Mouse (Mus musculus) neural tube, embryonic 14.5 days (tissue): ENCODE results near the gene Casc3. TPM values are rescaled to one million over a fixed set of nuclear protein-coding genes. Genes with fewer than 3 reads are reported as not detected.
"Not testable (repeated sequence)": the region's sequence is repeated elsewhere in the genome, so short reads cannot be mapped to it uniquely, and the experiment has no call there.

Source experiments
- ATAC-seq: fragments of 200-750 bp; cut with Nextera tagmentation; 2 replicates; pipeline ENCODE4 v1.8.0; 2017; ENCODE audit warnings: low read depth, mild to moderate bottlenecking, moderate TSS enrichment, moderate library complexity
- H3K27ac ChIP-seq: fragments of 300-500 bp; sonication (generic); 2 replicates; pipeline ENCODE4 v1.5.1; 2014; ENCODE audit warnings: low read depth, mild to moderate bottlenecking, control low read depth, low read length, moderate library complexity, mixed read lengths
- H3K27me3 ChIP-seq: fragments of 300-500 bp; sonication (generic); 2 replicates; pipeline ENCODE4 v1.6.1; 2014; ENCODE audit warnings: low read length; ENCODE audit not compliant: control insufficient read depth, insufficient read depth
- H3K36me3 ChIP-seq: fragments of 300-500 bp; sonication (generic); 2 replicates; pipeline ENCODE4 v1.6.1; 2014; ENCODE audit warnings: low read length, mixed read lengths; ENCODE audit not compliant: control insufficient read depth, insufficient read depth
- H3K4me1 ChIP-seq: fragments of 300-500 bp; sonication (generic); 2 replicates; pipeline ENCODE4 v1.6.1; 2014; ENCODE audit warnings: low read length; ENCODE audit not compliant: control insufficient read depth, insufficient read depth
- H3K4me2 ChIP-seq: fragments of 300-500 bp; sonication (generic); 2 replicates; pipeline ENCODE4 v1.6.1; 2014; ENCODE audit warnings: mild to moderate bottlenecking, low read depth, low read length, control low read depth
- H3K4me3 ChIP-seq: fragments of 300-500 bp; sonication (generic); 2 replicates; pipeline ENCODE4 v1.5.1; 2014; ENCODE audit warnings: low read depth, low read length, control low read depth, mixed read lengths
- H3K9ac ChIP-seq: fragments of 300-500 bp; sonication (generic); replicated peaks from 2 replicates; pipeline ENCODE4 v1.6.1; 2014; ENCODE audit warnings: low read depth, mild to moderate bottlenecking, control low read depth, low read length, mixed read lengths
- H3K9me3 ChIP-seq: fragments of 300-500 bp; sonication (generic); 2 replicates; pipeline ENCODE4 v1.6.1; 2016; ENCODE audit warnings: low read length; ENCODE audit not compliant: control insufficient read depth
- WGBS: fragments of 180-500 bp; shearing (Covaris S2); extraction: QIAGEN DNeasy Blood & Tissue Kit; methylation state at CpG from one replicate; pipeline ENCODE4 v1.1.7; 2014; 5-methylcytosine and 5-hydroxymethylcytosine counted together
- polyA plus RNA-seq: library from polyadenylated mRNA; unstranded; fragments of >200 nt; fragmentation: Nextera tagmentation; extraction: Ambion mirVana; gene quantifications from 2 replicates; pipeline ENCODE4 v1.2.1, GENCODE M21; 2014

The Casc3 gene
- polyA plus RNA-seq, 1 experiment from 2014 or later = 47.9 TPM

DNA sequence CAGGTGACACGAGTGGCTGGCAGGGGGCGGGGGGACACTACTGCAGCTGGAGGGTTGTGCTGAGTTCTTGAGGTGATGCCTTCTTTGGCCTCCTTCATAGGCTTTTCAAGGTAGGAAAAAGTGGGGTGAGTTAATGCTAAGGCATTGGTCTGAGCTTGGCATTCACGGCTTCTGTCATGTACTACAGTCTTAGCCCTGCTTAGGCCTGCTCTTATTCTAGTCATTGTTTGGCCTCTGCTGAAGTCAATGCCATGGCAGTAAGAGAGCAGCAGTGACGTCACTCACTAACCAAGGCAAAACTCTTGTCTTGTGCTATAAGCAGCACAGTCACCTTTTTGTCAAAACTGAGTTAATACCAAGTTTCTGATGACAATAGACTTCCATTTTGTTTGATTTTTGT is 6.8 kb upstream of the Casc3 start:
- peaks cover 19% of the 10 kb centered on the region for H3K4me1 ChIP-seq
- H3K27ac ChIP-seq = no peak overlapping the region

GRCm38 (mm10) chr11:98808417-98808816 is 3.7 kb downstream of the Casc3 start:
- Histone ChIP-seq H3K4me1 (peaks cover 12% of the 10 kb centered on the region; the same call in 1 of the 2 replicates), H3K4me3 (no peak overlapping the region), H3K27ac (0 out of 2 replicates have a peak overlapping the region, but pooled peaks have one; percentile 97), H3K9ac (no peak overlapping the region), H3K9me3 (no peaks in the 10 kb centered on the region), H3K27me3 (no peaks in the 10 kb centered on the region), H3K4me2 (0 out of 2 replicates have a peak overlapping the region, but pooled peaks have one; percentile 87), H3K36me3 (peaks cover 38% of the 10 kb centered on the region)
- ATAC-seq = no peak
- WGBS = 66% methylated on average over 2 of the region's 2 CpGs

More for the DNA sequence above, 6.8 kb upstream of the Casc3 start:
- Histone ChIP-seq H3K4me3 (peak overlapping the region; percentile 100), H3K36me3 (peaks cover 36% of the 10 kb centered on the region), H3K4me2 (peak overlapping the region; percentile 94), H3K27me3 (no peaks in the 10 kb centered on the region), H3K9me3 (no peaks in the 10 kb centered on the region), H3K9ac (peak overlapping the region; percentile 100)
- no peak for ATAC-seq
- 44% methylated on average over 4 of the region's 4 CpGs for WGBS

DNA sequence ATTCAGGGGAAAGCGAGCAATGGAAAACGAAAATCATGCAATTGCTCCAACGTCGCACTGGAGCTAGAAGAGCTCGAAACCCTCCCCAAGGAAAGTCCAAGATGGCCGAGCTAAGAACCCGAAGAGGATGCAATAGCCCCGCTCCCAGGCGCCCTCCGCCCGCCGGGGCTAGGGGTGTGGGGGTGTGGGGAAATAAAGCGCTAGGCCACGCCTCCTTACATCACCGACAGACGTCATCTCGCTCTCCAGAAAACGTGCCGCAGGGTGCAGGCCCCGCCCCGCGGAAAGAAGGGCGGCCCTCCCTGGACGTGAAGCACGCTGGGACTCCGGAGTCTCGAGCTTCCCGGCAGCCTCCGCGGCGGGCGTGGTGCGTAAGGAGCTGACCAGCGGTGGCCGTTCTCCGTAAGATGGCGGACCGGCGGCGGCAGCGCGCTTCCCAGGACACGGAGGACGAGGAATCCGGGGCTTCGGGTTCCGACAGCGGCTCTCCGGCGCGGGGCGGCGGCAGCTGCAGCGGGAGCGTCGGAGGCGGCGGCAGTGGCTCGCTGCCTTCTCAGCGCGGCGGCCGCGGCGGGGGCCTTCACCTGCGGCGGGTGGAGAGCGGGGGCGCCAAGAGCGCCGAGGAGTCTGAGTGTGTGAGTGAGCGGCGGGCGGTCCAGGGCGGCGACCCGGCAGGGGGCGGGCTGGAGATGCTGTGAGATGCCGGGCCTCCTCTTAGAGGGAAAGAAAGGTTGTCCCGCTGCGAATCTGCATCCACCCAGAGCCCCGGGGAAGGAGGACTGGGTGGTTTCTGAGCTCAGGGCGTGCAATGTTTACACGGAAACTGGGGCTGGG is 5.0 kb downstream of the Casc3 start:
- peak; percentile 98 for ATAC-seq
- H3K27ac ChIP-seq = peak overlapping the region; percentile 97
- no peaks in the 10 kb centered on the region for H3K27me3 ChIP-seq
- H3K9ac ChIP-seq = peak overlapping the region; percentile 90
- WGBS = under 1% methylated on average over 70 of the region's 84 CpGs
- H3K4me2 ChIP-seq = peak overlapping the region; percentile 87
- peaks cover 12% of the 10 kb centered on the region; the same call in 1 of the 2 replicates for H3K4me1 ChIP-seq
- peak overlapping the region; percentile 85 for H3K4me3 ChIP-seq
- H3K9me3 ChIP-seq = no peaks in the 10 kb centered on the region
- peaks cover 31% of the 10 kb centered on the region for H3K36me3 ChIP-seq

DNA sequence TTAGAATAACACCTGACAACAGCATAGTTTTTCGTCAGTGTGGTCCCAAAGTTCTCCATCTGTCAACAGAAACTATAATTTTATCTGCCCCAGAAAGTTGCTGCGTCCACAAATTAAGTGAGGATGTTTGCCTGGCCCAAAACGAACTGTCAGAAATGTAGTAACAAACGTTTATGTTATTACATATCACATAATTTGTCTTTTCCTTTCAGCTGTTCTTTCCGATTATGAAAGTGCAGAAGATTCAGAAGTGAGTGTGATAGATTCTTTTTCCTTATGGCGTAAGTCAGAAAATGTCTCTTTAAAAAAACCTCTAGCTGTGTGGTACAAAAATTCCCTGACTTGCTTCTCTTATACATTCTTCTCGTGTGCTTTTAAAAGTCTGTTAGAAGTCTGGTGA is 6.0 kb downstream of the Casc3 start:
- H3K36me3 ChIP-seq = peaks cover 21% of the 10 kb centered on the region
- 85% methylated on average over 7 of the region's 7 CpGs for WGBS
- peak overlapping the region; percentile 97; the same call in 1 of the 2 replicates for H3K27ac ChIP-seq
- H3K9me3 ChIP-seq = no peaks in the 10 kb centered on the region
- H3K9ac ChIP-seq = peak overlapping the region; percentile 90; the same call in 1 of the 2 replicates
- ATAC-seq = no peak
- H3K27me3 ChIP-seq = no peaks in the 10 kb centered on the region
- peak overlapping the region; percentile 87 for H3K4me2 ChIP-seq
- H3K4me1 ChIP-seq = peaks cover 12% of the 10 kb centered on the region; the same call in 1 of the 2 replicates
- H3K4me3 ChIP-seq = peak overlapping the region; percentile 85

DNA sequence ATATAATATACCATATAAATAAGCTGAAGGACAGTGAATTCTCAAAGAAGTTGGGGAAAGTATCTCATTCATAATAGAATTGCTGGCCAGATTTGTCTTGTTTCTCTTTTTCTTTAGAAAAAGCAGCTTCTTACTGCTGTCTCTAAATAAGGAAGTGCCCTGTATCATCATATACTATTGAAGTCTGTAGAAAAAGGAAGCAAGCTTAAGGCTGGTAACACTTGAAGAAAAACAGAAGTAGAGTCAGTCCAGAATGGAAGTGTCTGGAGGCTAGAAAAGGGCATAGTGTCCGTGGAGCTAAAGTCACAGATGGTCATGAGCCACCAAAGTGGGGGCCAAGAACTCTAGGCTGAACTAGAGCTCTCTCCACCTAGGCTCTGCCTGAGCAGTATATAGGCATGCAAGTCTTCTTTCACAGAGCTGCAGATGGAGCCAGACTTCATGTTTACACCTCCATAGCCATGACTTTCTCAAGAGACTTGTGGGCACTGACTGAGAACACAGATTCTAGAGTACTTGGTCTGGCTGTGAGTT is 12.1 kb downstream of the Casc3 start:
- Histone ChIP-seq H3K4me3 (no peak overlapping the region), H3K27ac (no peak overlapping the region), H3K4me1 (no peaks in the 10 kb centered on the region), H3K4me2 (no peak overlapping the region), H3K36me3 (peaks cover 26% of the 10 kb centered on the region), H3K27me3 (no peaks in the 10 kb centered on the region), H3K9ac (no peak overlapping the region), H3K9me3 (no peaks in the 10 kb centered on the region)
- no peak for ATAC-seq
- WGBS = 100% methylated on average over 1 of the region's 1 CpGs

DNA sequence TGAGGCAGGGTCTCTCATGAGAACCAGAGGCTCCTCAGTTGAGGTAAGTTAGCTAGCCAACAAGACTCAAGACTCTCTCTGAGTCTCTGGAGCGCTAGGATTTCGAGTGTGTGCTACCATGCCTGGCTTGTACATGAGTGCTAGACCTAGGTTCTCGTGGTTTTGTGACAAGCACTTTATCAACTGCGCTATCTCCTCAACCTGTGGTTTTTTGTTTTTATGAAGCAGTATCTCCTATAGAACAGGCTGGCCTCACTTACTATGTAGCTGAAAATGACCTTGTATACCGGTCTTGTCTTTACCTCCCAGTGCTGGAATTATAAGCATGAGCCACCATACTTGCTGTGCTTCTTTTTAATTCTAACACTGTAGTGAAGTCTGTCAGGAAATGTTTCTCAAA is 16.3 kb downstream of the Casc3 start:
- no peak for ATAC-seq
- no peak overlapping the region for H3K9ac ChIP-seq
- no peaks in the 10 kb centered on the region for H3K4me1 ChIP-seq
- no peaks in the 10 kb centered on the region for H3K27me3 ChIP-seq
- peaks cover 43% of the 10 kb centered on the region for H3K36me3 ChIP-seq
- 97% methylated on average over 5 of the region's 5 CpGs for WGBS
- H3K27ac ChIP-seq = no peak overlapping the region
- no peak overlapping the region for H3K4me3 ChIP-seq
- H3K4me2 ChIP-seq = no peak overlapping the region
- H3K9me3 ChIP-seq = no peaks in the 10 kb centered on the region

DNA sequence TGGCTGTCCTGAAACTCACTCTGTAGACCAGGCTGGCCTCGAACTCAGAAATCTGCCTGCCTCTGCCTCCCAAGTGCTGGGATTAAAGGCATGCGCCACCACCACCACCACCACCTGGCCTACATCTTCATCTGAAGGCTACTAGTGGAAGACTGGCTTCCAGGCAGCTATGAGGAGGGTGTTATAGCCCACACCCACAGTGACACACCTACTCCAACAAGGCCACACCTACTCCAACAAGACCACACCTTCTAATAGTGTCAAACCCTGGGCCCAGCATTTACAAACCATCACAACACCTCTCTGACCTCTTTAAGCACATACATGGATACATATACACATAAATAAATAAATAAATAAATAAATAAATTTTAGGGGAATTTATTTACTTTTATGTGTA is 21.4 kb downstream of the Casc3 start:
- H3K9ac ChIP-seq, H3K4me2 ChIP-seq, H3K4me1 ChIP-seq, H3K27ac ChIP-seq, ATAC-seq, H3K27me3 ChIP-seq, H3K9me3 ChIP-seq, H3K4me3 ChIP-seq: not testable (repeated sequence)
- peaks cover 55% of the 10 kb centered on the region for H3K36me3 ChIP-seq
- WGBS = 94% methylated on average over 2 of the region's 2 CpGs

DNA sequence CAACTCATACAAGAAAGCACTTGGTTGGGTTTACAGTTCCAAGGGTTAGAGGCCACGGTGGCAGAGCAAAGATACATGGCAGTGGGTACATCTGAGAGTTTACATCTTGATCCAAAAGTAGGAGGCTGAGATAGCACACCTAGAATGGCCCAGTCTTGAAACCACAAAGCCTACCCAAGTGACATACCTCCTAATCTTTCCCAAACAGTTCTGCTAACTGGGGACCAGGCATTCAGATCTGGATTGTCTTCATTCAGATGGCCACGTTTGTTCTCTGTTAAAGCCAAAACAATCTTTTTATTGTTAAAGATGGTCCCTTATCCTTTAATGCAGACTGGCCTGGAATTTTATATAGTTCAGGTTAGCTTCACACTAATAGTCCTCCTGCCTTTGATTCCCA is 23.2 kb downstream of the Casc3 start:
- ATAC-seq = no peak
- Histone ChIP-seq H3K27me3 (no peaks in the 10 kb centered on the region), H3K4me3 (no peak overlapping the region), H3K4me2 (no peak overlapping the region), H3K36me3 (peaks cover 60% of the 10 kb centered on the region), H3K9ac (no peak overlapping the region), H3K27ac (no peak overlapping the region), H3K4me1 (no peaks in the 10 kb centered on the region), H3K9me3 (no peaks in the 10 kb centered on the region)
- 87% methylated on average over 2 of the region's 2 CpGs for WGBS

DNA sequence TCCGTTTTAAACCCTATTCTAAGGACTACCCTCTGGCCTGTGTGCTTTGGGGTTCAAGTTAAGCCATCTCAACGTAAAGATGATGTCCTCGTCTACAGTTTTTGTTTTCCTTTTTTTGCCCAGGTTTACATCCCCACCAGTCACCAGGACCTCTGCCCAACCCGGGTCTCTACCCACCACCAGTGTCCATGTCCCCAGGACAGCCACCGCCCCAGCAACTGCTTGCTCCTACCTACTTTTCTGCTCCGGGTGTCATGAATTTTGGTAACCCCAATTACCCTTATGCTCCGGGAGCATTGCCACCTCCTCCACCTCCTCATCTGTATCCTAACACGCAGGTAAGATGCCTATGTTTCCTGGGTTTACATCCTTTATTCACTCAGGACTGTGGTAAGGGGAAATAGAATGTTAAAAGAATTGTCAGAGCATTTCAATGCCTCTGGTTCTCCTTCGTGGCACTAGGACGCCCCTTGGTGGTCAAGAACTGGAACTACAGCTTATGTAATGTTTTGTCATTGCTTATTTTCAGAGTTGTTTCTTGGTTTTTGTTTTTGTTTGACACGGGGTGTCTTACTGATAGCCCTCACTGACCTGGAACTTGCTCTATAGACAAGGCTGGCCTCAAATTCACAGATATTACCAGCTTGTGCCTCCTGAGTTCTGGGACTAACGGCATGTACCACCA is 24.5 kb downstream of the Casc3 start:
- Histone ChIP-seq H3K27me3 (no peaks in the 10 kb centered on the region), H3K36me3 (peaks cover 65% of the 10 kb centered on the region), H3K4me1 (no peaks in the 10 kb centered on the region), H3K4me3 (no peak overlapping the region), H3K4me2 (no peak overlapping the region), H3K9ac (no peak overlapping the region), H3K27ac (no peak overlapping the region), H3K9me3 (no peaks in the 10 kb centered on the region)
- no peak for ATAC-seq
- WGBS = 76% methylated on average over 12 of the region's 12 CpGs
